Mouse (Mus musculus): Measurements from ENCODE around the gene Mrgprb1. TPM values are rescaled to one million over a fixed set of nuclear protein-coding genes. Genes with fewer than 3 reads are reported as not detected.

Gene Mrgprb1
- not detected in 4 replicates for total RNA-seq (2023)

GRCm38 (mm10) chr7:48456242-48456641, at the start of gene Mrgprb1:
TSS of gene Mrgprb1 (minus strand) at chr7:48456342.

DNA sequence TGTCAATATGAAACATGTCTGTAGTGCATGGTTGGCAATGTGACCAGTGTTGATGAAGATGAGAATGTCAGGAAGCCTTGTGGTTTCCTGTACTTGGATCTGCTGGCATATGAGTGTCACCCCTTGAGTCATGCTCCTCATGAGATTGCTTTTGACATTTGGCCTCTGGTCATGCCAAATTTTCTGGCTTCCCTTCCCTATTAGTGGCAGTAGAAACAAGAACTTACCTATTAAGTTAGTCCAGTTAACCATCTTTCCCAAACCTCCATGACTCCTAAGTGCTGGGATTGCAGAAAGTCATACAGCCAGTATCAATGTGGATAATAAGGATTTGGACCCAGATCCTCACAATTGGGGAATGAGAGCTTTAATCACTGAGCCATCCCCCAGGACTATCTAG, 43.1 kb upstream of the Mrgprb1 start, which contains the start of gene Mrgprx2:
Gene Mrgprx2, minus strand, starts transcription at position 101 of the 400 bp plus-strand sequence.

Other genes with a start within 250 kb of the Mrgprb1 start
- not detected in 4 replicates for gene Mrgprb8, start 67.8 kb downstream of the Mrgprb1 start, total RNA-seq (2023)
- not detected in 4 replicates for gene Mrgprx2, start 43.0 kb upstream of the Mrgprb1 start, total RNA-seq (2023)
- gene Mrgprb2, start 101.7 kb upstream of the Mrgprb1 start, total RNA-seq (2023) = not detected in 4 replicates
- gene Mrgprb3, start 187.5 kb upstream of the Mrgprb1 start, total RNA-seq (2023) = not detected in 4 replicates